Mouse (Mus musculus): ENCODE measurements around the gene Skida1.
"Not testable (repeated sequence)": the region's sequence is repeated elsewhere in the genome, so short reads cannot be mapped to it uniquely, and the experiment has no call there.

The Skida1 gene

DNA sequence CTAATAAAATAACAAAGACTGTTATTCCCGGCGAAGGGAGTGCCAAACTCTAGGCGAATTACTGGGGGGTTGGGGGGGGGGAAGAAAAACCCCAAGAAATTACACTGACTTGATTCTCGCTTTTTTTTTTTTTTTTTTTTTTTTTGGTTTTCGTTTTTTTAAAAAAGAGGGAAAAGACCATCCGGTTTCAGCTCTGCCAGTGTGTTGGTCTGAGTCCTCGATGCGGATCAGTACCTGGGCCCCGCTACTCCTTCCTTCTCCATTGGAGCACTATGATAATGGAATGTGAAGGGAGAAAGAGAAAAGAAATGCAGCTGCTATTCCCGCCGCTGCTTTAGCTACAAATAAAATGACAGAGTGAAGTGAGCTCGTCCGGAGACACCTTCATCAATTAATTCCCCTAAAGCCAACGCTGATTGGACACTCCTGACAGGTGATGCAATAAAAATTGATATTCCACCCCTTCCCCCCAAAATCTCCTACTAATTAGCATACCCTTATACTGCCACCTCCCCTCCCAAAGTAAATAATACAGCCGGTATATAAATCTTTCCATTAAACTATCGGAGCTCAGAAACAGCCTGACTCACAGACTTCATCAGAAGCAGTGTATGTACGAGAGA lies at the start of gene Skida1:
Gene Skida1, minus strand, starts transcription at position 599 of the 623 bp plus-strand sequence.
- no peak for DNase-seq (ENCODE audit: low spot score)

DNA sequence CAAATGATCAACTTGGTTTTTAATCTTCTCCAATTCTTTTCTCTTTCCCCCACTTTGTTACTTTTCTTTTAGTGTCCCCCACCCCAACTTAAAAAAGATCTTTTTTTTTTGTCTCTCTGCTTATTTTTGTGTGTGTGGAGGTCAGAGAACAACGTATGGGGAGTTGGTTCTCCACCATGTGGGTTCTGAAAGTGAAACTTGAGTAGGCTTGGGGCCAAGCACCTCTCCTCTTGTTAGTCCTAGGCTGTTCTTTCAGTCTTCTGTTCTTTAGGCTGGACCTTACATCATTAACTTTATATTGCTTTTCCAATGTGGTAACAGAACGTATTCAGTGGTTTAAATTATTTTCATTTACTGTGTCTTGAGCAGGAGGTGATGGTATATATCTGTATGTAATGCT lies 47.0 kb upstream of the Skida1 start:
- no peak for DNase-seq (ENCODE audit: low spot score)

- DNase-seq (ENCODE audit: low spot score), result no peak
These were observed 45.5 kb upstream of the Skida1 start for GRCm38 (mm10) chr2:18094319-18094718.

GRCm38 (mm10) chr2:18093858-18094257 lies 45.0 kb upstream of the Skida1 start:
- DNase-seq (ENCODE audit: low spot score), result no peak

GRCm38 (mm10) chr2:18087695-18088094 lies 38.8 kb upstream of the Skida1 start:
- not testable (repeated sequence) for DNase-seq (ENCODE audit: low spot score)

- no peak for DNase-seq (ENCODE audit: low spot score)
These were observed 31.5 kb upstream of the Skida1 start for GRCm38 (mm10) chr2:18080182-18080860.

DNA sequence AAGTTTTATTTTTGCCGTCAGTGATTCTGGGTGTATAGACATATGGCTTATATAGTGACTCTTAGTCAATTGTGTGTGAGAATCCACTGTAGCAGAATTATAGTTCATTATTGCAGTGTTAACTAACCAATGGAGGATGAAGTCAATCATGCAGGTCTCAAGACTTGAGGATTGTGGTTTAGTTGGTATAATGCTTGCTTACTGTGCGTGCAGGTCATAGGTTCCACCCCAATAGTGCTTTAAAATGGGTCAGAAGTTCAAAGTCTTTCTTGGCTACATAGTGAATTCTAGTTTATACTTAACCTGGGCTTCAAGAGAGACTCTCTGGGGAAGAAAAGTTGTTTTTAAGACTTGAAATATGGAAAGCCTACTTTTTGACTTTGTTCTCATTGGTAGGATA lies 23.1 kb upstream of the Skida1 start:
- no peak for DNase-seq (ENCODE audit: low spot score)

- DNase-seq (ENCODE audit: low spot score), result no peak
These were observed 19.4 kb upstream of the Skida1 start for GRCm38 (mm10) chr2:18068071-18068796.

DNA sequence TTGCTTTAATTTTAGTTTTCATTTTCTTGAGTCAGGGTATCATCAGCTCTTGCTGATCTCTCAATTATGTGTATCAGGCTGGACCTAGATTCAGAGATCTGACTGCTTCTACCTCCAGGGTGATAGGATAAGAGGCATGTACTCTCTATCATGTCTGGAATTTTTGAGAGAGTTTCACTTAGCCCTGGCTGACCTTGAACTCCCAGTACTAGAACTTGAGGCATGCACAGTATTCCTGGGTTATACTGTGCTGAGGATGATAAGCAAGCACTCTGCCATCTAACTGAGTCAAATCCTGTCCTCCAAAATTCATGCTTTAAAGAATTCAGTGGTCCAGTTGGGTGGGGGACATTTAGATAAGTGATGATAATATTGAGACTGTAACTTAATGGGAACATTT lies 17.6 kb upstream of the Skida1 start:
- DNase-seq (ENCODE audit: low spot score), result no peak

DNA sequence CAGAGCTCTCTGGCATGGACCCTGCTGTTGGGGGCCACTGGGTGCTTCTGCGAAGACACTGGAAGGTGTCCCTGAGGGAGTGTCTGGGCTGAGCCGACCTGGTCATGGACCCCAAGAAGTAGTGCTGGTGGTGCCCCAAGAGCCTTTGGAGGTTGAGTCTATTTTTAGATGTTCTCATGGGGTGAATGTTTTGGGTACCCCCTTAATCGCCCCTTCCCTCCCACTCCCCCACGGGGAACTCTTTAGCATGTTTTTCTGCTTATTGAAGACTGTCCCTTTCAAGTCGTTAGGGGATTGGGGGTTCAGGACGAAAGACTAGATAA lies 16.8 kb upstream of the Skida1 start:
- DNase-seq (ENCODE audit: low spot score), result no peak

DNA sequence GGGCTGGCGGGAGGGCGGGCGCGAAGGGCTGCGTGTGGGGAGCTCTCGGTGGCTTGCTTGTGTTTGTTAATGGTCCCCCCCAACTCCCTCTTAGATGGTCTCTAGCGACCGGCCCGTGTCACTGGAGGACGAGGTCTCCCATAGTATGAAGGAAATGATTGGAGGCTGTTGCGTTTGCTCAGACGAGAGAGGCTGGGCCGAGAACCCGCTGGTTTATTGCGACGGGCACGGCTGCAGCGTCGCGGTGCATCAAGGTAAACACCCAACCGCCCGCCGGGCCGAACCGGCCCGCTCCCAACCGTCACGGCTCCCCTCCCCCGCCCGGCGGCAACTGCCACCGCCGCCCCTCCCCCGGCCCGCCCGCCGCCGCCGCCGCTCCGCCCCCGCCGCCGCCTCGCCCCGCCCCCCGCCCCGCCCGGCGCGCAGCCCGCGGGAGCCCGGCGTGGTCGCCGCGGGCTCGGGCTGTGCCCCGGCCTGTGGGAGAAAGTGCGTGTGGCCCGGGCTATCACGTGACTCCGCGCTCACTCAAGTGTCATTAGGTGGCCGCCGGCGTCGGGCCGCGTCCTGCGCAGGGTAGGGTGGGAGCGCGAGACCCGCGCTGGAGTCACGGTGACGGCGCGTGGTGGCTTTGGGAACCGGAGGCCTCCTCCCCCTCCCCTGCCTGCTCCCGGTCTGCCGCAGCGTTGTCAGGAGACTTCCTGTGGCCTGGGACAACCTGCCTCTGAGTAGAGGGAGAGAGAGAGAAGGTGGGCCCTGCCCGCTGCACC lies 16.3 kb upstream of the Skida1 start:
- peak; percentile 89 for DNase-seq (ENCODE audit: low spot score)

- peak; percentile 92 for DNase-seq (ENCODE audit: low spot score)
These were observed 15.6 kb upstream of the Skida1 start for GRCm38 (mm10) chr2:18064356-18064858.

GRCm38 (mm10) chr2:18063763-18064251 lies 15.0 kb upstream of the Skida1 start:
- peak; percentile 46 for DNase-seq (ENCODE audit: low spot score)

- DNase-seq (ENCODE audit: low spot score), result no peak
These were observed 11.5 kb upstream of the Skida1 start for GRCm38 (mm10) chr2:18060396-18060795.

DNA sequence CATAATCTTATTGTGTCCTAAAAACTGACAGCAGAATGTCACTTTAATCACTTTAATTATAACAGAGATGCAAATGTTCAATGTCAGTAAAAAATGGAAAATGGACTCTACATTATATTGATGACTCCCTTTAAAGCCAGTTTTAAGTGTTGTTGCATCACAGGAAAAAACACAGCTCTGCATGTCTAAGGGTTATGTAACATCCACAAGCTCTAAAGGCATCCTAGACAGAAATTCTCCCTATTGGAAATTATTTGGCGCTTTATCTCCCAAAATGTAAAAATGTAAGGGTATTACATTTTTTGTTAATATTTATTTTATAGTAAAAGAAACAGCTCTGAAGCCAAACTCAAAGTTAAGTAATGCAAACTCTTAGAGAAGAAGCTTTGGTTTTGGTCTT lies 11.0 kb upstream of the Skida1 start:
- no peak for DNase-seq (ENCODE audit: low spot score)

- DNase-seq (ENCODE audit: low spot score), result no peak
These were observed 10.2 kb upstream of the Skida1 start for GRCm38 (mm10) chr2:18059063-18059462.

GRCm38 (mm10) chr2:18058146-18058708 lies 9.4 kb upstream of the Skida1 start:
- no peak for DNase-seq (ENCODE audit: low spot score)

DNA sequence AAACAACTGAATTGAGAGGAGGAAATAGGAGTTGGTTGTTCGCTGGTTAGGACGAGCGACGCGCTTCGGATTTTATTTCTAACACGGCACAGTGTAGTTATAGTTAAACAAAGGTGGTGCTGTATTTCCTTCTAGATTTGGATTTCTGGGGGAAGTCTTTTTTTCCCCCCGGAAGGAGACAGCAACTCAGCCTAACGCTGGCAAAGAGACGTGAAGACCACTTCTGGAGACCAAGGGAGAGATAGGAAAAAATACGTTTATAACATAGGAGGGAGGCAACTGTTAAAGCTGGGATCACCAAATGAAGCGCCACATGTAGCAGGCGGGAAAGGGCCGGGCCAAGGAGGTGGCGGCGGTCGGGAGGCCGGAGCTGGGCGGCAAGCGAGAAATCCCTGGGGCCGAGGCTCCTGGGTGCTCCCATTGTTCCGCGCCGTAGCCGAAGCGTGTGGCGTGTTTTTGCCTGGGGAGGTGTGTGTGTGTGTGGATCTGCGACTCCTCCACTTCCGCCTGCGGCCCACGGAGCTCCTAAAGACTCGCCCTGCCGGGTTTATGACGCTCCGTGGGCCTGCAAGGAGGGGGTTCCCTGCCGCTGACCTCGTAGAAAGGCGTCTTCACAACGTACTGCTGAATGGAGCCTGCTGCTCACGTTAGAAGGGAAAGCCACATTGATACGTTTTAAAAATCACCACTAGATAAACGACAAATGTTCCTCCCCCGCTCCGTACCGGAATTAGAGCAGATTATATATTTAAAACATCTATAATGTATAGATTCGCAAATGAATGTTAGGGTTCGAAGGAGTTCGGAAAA lies 8.7 kb upstream of the Skida1 start:
- peak; percentile 76 for DNase-seq (ENCODE audit: low spot score)

DNA sequence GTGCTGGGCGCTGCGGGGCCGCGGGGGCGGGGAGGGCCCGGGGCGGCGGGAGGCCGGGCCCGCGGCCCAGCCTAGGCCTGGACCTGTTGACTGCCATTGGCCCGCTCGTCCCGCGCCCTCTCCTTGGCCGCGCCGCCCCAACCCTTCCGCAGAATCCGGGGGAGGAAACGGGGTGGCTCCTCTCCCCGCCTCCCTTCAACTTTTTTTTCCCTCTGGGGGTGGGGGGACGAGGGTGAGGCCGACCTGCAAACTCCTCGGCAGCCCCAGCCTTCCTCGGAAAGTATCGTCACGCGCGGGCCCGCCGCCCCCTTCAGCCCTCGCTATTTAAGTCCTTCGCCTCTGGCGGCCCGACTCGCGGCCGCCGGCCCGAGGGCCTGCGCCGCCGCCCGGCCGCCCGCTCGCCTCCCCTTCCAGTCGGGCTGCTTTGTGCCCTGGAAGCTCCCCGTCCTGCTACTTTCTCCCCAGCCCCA lies 8.0 kb upstream of the Skida1 start:
- DNase-seq (ENCODE audit: low spot score), result peak; percentile 92

GRCm38 (mm10) chr2:18055929-18056785 lies 7.3 kb upstream of the Skida1 start:
- DNase-seq (ENCODE audit: low spot score), result peak; percentile 98

Data from testis, postnatal 10 days (tissue).